Mouse (Mus musculus) mouse embryonic stem cell (cell line): ENCODE results near the gene Lrrc28.

Experiments used
- in situ Hi-C, 2 experiments: fragments of 300-500 bp; cut with MboI; formaldehyde crosslinking; loops; 1 replicate in 1 of 2; 3 replicates in 1 of 2; pipeline ENCODE4 v1.14.3; 2019 to 2020; ENCODE audit warnings: low sequenced_read_pairs in 2 of 2, low pct_unique_long_range_greater_than_20kb in 1 of 2, mixed read lengths in 1 of 2; ENCODE audit not compliant: unreplicated experiment in 1 of 2

Lrrc28 gene

DNA sequence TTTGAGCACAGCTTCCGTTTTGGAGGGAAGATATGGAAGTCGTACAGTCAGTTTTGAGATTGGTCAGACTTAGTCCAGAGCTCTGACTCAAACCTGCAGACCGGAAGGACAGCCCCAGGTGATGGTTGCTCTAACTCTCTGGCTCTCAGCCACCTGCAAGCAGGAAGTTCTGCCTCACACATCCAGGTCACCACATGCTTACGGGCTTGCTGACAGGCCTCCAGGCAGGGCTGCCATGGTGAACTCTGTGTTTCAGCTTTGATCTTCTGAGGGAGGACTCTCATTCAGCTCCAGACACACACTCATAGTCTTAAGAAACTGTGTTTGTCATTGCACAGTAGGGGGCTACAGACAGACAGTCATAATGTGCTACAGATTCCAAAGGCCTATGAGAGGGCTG lies 161.4 kb downstream of the Lrrc28 start:
- in situ Hi-C loops, result no loop called here

DNA sequence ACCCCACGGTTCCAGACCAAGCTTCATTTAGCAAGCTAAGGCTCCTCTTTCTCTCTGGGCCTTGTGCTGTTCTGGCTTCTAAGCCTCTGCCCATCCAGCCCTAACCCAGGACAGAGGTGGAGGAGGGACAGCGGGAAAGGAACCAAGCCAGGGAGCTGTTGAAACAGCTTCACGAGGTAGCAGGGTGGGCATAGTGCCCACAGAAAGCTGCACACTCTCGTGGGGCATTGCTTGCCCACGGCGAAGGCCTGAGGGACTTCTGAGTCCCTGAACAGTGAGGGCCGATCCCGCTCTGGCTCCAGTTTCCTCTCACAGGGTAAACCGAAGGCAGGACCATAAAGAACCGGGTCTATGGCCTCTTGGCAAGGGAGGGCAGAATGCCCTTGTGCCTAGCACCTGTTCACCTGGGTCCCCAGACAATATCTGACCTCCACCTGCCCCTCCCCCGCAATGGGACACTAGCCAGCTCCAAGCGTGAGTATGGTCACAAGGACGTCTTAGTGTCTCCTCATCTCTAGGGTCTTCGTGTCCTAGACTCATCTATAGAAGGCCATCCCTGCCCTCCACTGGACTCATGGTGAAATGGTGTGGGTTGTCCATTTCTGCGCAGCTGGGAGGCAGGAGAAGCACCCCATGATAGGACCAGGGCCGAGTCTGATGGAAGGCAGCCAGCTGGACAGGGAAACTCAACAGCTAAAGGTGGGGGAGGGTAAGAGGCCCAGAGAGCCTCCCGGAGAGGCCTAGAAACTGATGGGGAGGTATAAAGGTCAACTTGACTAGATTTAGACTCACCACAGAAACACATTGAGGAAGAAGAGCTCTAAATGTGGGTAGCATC lies 165.3 kb downstream of the Lrrc28 start:
- in situ Hi-C loops, result no loop called here

DNA sequence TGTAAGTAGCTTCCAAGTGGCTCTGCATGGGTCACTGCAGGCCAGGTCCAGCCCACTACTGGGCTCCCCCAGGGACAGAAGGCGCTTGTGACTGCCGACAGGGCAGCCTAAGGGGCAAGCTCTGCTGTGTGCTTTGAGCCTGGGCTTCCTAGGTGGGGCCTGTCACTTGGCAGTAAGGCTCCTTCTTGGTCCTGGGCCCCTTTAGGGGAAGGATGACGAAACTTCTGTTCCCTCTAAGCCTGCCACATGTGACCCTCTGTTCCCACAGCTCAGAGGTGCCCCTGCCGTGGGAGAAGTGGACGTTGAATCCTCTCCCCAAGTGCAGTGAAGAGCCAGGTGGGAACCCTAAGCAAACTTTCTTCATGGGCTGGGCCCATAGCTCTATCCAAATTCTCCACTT lies 165.9 kb downstream of the Lrrc28 start:
- in situ Hi-C loops, result no loop called here

DNA sequence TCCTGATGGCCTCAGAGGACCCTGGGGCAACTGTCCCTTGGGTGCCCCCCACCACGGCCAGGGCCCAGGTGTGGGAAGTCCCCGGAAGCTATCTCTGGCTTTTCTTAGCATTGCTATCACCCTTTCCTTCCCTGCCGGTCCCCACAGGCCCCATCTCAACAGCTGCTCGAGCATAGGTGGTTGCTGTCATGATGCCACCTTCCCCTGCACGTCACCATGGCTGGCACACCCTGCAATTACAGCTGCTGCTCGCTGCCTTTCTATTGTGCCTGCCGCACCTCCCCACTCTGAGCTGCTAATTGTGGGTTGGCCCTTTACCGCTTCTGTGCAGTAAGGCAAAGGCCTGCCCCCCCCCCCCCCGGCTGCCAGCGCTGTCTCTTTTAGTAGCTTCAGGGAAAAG lies 167.1 kb downstream of the Lrrc28 start:
- in situ Hi-C loops, result no loop called here

DNA sequence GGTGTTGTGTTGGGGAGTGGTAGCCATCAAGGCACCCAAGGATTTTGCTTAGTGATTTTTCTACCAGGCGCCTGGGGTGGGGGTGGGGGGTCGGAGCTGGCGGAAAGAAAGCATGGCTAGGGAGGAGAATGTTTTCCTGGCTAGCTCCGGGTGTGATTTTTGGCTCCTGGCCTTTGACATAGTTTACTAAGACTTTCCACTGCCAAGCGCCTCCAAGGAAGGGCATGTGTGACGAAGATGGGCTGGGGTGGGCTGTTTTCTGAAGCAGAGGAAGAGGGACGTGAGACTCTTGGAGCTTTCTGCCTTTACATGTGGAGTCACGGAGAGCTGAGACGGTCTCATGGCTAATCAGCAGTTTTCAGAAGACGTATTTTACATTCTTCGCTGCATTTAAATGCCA lies 173.8 kb downstream of the Lrrc28 start:
- in situ Hi-C loops, result no loop called here

DNA sequence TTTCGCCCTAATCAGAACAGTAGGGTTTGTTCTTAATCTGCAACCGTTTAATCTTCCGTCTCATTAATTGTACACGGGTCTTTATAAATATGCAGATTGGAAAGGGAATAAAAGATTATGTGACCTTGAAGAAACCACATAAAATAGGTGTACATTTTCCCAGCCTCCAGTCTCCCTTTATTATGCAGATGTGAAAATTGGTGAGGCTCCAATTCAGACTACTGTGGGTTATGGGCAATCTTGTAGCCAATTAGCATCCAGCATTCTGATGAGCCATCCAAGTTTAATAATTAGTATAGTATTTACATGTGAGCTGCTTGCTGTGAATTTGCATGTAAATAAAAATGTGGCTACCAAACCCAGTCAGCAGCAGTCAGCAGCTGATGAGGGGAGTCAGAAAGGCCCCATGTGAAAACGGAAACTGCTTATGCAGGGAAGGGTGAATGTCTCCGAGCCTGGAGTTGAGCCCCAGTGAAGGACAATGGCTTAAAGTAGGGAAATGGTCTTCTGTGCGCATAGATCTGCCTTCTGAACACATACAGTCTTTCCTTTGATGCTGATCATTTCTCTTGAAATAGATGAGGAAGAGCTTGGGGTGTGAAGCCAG lies 176.2 kb downstream of the Lrrc28 start:
- in situ Hi-C loops, result no loop called here

DNA sequence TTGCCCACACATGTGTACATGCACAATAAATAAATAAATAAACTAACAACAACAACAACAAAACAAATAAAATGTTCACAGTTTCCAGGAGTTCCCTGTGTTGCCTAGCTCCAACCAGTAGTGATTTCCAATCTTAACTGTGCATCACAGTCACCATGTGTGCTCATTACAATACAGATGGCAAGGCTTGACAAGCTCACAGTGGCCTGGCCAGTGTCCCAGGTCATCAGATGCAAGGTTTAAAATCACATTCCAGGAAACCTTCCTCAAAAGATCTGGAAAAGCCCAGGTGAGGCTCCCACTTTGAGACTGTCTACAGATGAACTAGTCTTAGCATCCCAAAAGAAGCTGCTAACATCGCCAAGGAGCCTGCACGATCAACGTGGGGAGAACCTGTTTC lies 176.9 kb downstream of the Lrrc28 start:
- in situ Hi-C loops, result no loop called here

DNA sequence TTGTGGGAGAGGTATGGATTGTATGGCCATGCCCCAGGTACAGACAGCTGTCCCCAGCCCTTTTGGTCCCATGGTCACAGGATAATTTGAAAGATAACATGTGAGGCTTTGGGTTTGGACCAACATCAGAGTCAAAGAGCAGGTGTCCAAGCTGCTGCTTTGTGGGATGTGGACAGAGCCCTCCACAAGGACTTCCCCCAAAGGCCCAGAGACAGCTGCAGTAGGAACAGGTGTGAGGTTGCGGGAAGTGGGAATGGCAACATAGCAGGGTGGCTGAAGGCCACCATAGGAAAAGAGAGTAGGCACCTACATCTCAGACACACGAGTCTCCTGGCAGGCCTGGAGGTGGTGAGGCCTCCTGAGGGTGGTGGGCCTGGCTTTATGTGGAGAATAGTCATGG lies 178.7 kb downstream of the Lrrc28 start:
- in situ Hi-C loops, result no loop called here

DNA sequence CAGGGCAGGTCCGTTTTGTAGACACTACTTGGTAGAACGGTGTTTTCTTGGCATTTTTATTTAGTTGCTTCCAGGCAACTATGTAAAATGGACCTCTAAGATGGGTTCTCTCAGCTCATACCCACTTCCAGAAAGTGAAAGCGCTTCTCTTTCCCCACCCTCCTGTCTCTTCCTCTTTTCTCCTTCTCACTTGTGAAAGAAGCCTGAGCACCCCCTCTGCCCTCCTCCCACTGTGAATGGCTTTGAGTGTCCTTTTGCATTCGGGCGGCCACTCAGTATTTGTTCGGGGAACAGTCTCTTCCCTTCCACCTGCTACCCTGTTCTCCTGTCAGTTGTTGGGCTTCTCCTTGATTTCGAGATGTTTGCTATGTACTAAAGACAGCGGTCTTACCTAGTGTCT lies 180.4 kb downstream of the Lrrc28 start:
- in situ Hi-C loops, result no loop called here

DNA sequence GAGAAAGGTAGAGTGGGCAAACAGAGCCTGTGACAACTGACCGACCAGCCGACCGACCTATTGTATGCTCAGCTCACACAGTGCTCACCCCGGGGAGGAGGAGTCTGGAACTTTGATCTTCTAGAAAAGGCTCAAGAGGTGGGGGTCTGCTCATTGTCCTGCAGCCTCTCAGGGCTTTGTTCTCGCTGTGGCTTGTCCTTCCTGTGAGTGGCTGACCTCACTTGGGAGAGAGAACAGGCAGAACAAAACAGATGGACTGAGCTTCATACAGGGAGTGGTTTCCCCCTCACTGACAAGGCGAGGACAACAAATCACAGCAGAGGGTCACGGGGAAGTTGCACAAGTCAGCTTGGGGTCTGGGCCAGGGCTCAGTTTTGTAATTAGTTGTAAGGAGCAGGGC lies 181.5 kb downstream of the Lrrc28 start:
- in situ Hi-C loops, result no loop called here
